Mouse (Mus musculus) forebrain, embryonic 16.5 days (tissue): ENCODE measurements around the gene Slc2a4. TPM values are rescaled to one million over a fixed set of nuclear protein-coding genes. Genes with fewer than 3 reads are reported as not detected.

Experiments used
- ATAC-seq: fragments of 200-750 bp; cut with Nextera tagmentation; 2 replicates; pipeline ENCODE4 v1.8.0; 2017; ENCODE audit warnings: mild to moderate bottlenecking, moderate library complexity
- H3K27ac ChIP-seq: fragments of 300-500 bp; sonication (generic); 2 replicates; pipeline ENCODE4 v1.5.1; 2014; ENCODE audit warnings: low read length, control low read depth
- H3K27me3 ChIP-seq: fragments of 300-500 bp; sonication (generic); replicated peaks from 2 replicates; pipeline ENCODE4 v1.6.1; 2014; ENCODE audit warnings: low read length; ENCODE audit not compliant: control insufficient read depth, insufficient read depth
- H3K36me3 ChIP-seq: fragments of 300-500 bp; sonication (generic); 2 replicates; pipeline ENCODE4 v1.6.1; 2014; ENCODE audit not compliant: control insufficient read depth, insufficient read depth
- H3K4me1 ChIP-seq: fragments of 300-500 bp; sonication (generic); replicated peaks from 2 replicates; pipeline ENCODE4 v1.6.1; 2014; ENCODE audit warnings: low read length; ENCODE audit not compliant: control insufficient read depth, insufficient read depth
- H3K4me2 ChIP-seq: fragments of 300-500 bp; sonication (generic); 2 replicates; pipeline ENCODE4 v1.6.1; 2014; ENCODE audit warnings: mild to moderate bottlenecking, low read length, control low read depth
- H3K4me3 ChIP-seq: fragments of 300-500 bp; sonication (generic); replicated peaks from 2 replicates; pipeline ENCODE4 v1.5.1; 2014; ENCODE audit warnings: mild to moderate bottlenecking, low read length, control low read depth
- H3K9ac ChIP-seq: fragments of 300-500 bp; sonication (generic); replicated peaks from 2 replicates; pipeline ENCODE4 v1.6.1; 2014; ENCODE audit warnings: low read depth, low read length, control low read depth
- H3K9me3 ChIP-seq: fragments of 300-500 bp; sonication (generic); 2 replicates; pipeline ENCODE4 v1.6.1; 2016; ENCODE audit warnings: low read length; ENCODE audit not compliant: control insufficient read depth
- WGBS: fragments of 180-500 bp; shearing (Covaris S2); extraction: QIAGEN DNeasy Blood & Tissue Kit; methylation state at CpG from one replicate; pipeline ENCODE4 v1.1.7; 2014; 5-methylcytosine and 5-hydroxymethylcytosine counted together
- polyA plus RNA-seq: library from polyadenylated mRNA; unstranded; fragments of >200 nt; fragmentation: Nextera tagmentation; extraction: Ambion mirVana; gene quantifications from 2 replicates; pipeline ENCODE4 v1.2.1, GENCODE M21; 2015

Slc2a4 gene
- polyA plus RNA-seq, 1 experiment from 2014 or later = 6.7 TPM

DNA sequence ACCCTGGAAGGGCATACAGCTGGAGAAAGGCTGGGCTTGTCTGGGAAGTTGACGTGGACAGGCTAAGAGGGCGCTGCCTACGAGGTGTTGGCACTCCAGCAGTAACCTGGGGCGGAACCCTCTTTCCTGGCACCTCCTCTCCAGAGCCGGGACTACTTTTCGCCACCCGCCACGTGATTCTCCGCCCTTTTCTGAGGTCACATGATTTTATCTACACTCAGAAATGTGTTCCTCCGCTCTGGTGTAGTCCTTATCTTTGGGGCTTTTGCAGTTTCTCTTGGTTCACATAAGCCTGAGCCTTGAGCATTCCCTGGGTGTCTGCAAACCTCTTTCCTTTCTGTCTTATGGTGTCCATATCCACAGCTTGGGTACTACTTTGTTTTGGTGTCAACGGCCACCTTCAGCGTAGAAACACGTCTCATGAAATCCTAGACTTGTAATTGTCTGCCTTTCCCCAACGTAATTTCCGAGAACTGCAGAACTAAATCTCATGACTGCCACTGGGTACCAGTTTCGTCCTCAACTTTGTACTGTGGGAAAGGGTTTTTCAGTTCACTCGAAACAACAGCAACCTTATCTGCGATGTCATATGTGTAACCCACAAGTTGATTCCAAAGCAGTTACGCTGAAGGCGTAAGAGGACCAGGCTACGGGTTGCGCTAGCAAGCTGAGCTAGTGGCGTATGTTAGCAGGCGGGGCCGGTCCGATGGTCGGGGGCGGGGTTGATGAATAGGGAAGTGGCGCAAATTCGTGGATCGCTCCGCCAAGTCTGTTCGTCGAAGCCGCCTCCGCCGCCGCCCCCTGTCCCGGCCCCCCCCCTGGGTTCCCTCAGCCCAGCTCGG is 43.1 kb upstream of the Slc2a4 start, which contains the start of gene Gabarap:
Gabarap (plus strand) TSS at position 294 of the 842 bp plus-strand sequence.
- ATAC-seq = peak; percentile 70
- H3K4me3 ChIP-seq = peak within 1 kb of the TSS; percentile 62
- peak within 1 kb of the TSS; percentile 95 for H3K27ac ChIP-seq
- H3K4me1 ChIP-seq = peaks cover 18% of the 10 kb centered on the region
- H3K9me3 ChIP-seq = no peaks in the 10 kb centered on the region
- no peaks in the 10 kb centered on the region for H3K27me3 ChIP-seq
- H3K4me2 ChIP-seq = peak within 1 kb of the TSS; percentile 88
- under 1% methylated on average over 38 of the region's 40 CpGs for WGBS
- peaks cover 23% of the 10 kb centered on the region for H3K36me3 ChIP-seq
- peak within 1 kb of the TSS; percentile 73 for H3K9ac ChIP-seq

DNA sequence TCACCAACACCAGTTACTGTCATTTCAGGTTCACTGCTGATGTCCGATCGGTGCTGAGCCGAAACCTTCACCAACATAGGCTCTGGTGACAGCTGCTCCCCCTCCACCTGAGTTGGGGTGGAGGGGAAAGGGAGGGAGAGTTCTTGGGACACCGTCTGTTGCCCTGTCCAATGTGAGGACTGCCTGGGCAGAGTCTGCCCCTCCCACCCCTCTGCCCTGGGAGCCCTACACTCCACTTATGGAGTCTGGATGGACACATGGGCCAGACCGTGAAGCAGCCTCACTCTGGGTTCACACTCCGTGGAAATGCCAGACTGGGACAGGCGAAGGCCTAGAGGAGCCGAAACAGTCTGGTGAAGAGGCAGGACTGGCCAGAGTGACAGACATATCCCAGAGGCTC is 42.0 kb upstream of the Slc2a4 start:
- H3K27me3 ChIP-seq = no peaks in the 10 kb centered on the region
- no peak overlapping the region for H3K4me3 ChIP-seq
- H3K9me3 ChIP-seq = no peaks in the 10 kb centered on the region
- H3K27ac ChIP-seq = no peak overlapping the region
- H3K4me1 ChIP-seq = peaks cover 18% of the 10 kb centered on the region
- no peak overlapping the region for H3K9ac ChIP-seq
- WGBS = 86% methylated on average over 8 of the region's 8 CpGs
- no peak for ATAC-seq
- no peak overlapping the region for H3K4me2 ChIP-seq
- peaks cover 31% of the 10 kb centered on the region for H3K36me3 ChIP-seq

DNA sequence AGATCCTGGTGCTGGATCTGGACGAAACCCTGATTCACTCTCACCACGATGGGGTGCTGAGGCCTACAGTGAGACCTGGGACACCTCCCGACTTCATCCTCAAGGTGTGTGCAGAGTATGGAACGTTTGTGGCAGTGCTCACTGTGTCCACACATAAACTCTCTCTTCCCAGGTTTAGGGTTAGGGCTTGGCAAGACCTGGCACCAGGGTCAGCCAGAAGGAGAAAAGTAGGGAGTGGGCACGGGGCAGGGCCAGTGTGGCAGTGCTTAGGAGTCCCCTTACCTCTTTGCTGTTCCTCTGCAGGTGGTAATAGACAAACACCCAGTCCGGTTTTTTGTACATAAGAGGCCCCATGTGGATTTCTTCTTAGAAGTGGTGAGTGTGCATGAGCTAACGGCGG is 36.4 kb upstream of the Slc2a4 start:
- Histone ChIP-seq H3K27ac (no peak overlapping the region), H3K27me3 (no peaks in the 10 kb centered on the region), H3K9ac (no peak overlapping the region), H3K9me3 (no peaks in the 10 kb centered on the region), H3K4me2 (no peak overlapping the region), H3K36me3 (peaks cover 29% of the 10 kb centered on the region), H3K4me3 (no peak overlapping the region), H3K4me1 (peaks cover 25% of the 10 kb centered on the region)
- no peak for ATAC-seq
- WGBS = 91% methylated on average over 8 of the region's 8 CpGs

DNA sequence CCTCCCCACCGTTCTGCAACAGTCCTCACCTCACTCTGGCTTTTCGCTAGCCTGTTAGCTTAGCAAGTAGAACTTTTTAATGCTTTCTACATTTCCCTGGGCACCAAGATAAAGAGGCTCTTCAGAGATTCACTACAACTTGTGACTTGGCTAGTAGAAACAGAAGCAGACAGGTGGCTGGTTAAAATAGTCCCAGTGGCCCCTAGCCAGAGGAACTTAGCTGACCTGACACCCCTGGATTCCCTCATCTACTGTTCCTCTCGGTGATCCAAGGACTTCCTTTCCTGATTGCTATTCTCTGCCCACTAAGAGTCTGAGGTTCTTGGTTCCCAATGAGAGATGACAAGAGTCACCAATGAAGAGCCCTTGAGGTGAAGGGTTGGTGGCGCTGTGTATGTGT is 35.4 kb upstream of the Slc2a4 start:
- WGBS = 91% methylated on average over 4 of the region's 4 CpGs
- Histone ChIP-seq H3K4me2 (no peak overlapping the region; the same call in 1 of the 2 replicates), H3K27me3 (no peaks in the 10 kb centered on the region), H3K4me1 (peaks cover 30% of the 10 kb centered on the region), H3K36me3 (peaks cover 22% of the 10 kb centered on the region), H3K27ac (no peak overlapping the region), H3K9ac (no peak overlapping the region), H3K4me3 (no peak overlapping the region; the same call in 1 of the 2 replicates), H3K9me3 (no peaks in the 10 kb centered on the region)
- no peak for ATAC-seq

DNA sequence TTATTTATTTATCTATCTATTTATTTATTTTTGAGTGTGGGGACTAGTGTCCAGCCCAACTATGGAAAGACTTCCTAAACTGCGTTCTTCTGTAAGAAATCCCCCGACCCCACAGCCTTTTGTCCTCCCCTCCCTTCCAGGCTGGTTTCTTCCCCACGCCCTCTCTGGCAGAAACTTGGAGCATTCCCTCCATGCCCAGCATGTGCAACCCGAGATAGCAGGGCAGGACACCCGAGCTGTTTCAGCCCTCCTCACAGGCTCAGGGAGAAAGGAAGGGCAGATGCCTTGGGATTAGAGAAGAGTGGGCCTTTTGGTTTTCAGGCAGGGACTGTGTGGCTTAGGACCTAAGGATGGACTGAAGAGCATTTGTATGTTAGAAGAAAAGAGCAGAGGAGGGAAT is 34.9 kb upstream of the Slc2a4 start:
- peaks cover 22% of the 10 kb centered on the region for H3K36me3 ChIP-seq
- H3K4me2 ChIP-seq = peak overlapping the region; percentile 65
- peaks cover 30% of the 10 kb centered on the region for H3K4me1 ChIP-seq
- H3K27me3 ChIP-seq = no peaks in the 10 kb centered on the region
- H3K27ac ChIP-seq = no peak overlapping the region
- ATAC-seq = no peak
- H3K4me3 ChIP-seq = peak overlapping the region; percentile 11
- H3K9ac ChIP-seq = 0 out of 2 replicates have a peak overlapping the region, but pooled peaks have one; percentile 26
- H3K9me3 ChIP-seq = no peaks in the 10 kb centered on the region
- WGBS = 24% methylated on average over 5 of the region's 5 CpGs

DNA sequence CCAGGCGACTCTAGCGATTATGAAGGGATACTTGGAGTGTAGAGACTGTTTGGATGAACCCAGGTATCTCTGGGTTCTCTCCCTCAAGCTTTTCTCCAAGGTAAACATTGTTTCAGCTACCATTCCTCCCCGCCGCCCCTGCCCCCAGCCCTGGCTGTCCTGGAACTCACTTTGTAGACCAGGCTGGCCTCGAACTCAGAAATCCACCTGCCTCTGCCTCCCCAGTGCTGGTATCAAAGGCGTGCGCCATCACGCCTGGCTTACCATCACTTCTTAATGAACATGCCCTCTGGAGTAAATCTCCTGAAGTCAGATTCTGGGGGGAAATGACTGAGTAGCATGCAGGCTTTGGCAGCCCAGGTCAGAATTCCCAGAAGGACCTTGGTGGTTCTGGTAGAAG is 34.2 kb upstream of the Slc2a4 start, which contains the start of gene Elp5:
Elp5 (minus strand) TSS at position 293 of the 400 bp plus-strand sequence.
- Histone ChIP-seq H3K4me1 (peaks cover 30% of the 10 kb centered on the region), H3K27ac (peak within 1 kb of the TSS; percentile 98), H3K36me3 (peaks cover 17% of the 10 kb centered on the region), H3K4me3 (peak within 1 kb of the TSS; percentile 73), H3K4me2 (peak within 1 kb of the TSS; percentile 65), H3K27me3 (no peaks in the 10 kb centered on the region), H3K9ac (peak within 1 kb of the TSS; percentile 80), H3K9me3 (no peaks in the 10 kb centered on the region)
- WGBS = 63% methylated on average over 8 of the region's 8 CpGs
- no peak for ATAC-seq

DNA sequence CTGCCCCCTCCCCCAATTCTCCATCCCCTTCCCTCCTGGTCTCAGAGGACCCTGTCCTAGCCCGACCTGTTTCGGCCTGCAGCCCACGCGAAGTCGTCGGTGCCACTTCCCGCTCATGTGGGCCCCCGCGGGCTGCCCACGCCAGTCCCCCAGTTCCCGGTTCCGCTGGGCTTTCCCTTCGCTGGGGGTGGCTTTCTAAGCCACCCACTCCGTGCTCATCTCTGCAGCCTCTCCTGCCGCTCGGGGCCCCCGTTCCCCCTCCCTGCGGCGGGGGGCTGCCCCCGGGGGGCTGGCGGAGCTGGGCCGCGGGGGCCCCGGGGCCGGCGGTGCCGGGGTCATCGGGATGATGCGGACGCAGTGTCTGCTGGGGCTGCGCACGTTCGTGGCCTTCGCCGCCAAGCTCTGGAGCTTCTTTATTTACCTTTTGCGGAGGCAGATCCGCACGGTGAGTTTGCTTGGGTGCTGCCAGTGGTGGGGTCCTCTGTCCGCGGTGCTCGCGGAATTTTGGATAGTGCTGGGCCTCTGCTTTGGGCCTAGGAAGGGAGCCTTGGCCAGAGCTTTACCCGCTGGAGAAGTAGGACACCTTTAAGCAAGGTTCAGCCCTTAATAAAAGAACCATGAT is 33.3 kb upstream of the Slc2a4 start, which contains the start of gene Ctdnep1:
Ctdnep1 (plus strand) TSS at position 16 of the 622 bp plus-strand sequence.
- no peak; the same call in 1 of the 2 replicates for ATAC-seq
- under 1% methylated on average over 43 of the region's 43 CpGs for WGBS
- Histone ChIP-seq H3K4me3 (peak within 1 kb of the TSS; percentile 73), H3K4me2 (peak within 1 kb of the TSS; percentile 77), H3K27me3 (no peaks in the 10 kb centered on the region), H3K4me1 (peaks cover 30% of the 10 kb centered on the region), H3K36me3 (peaks cover 17% of the 10 kb centered on the region), H3K27ac (peak within 1 kb of the TSS; percentile 98), H3K9me3 (no peaks in the 10 kb centered on the region), H3K9ac (peak within 1 kb of the TSS; percentile 80)

DNA sequence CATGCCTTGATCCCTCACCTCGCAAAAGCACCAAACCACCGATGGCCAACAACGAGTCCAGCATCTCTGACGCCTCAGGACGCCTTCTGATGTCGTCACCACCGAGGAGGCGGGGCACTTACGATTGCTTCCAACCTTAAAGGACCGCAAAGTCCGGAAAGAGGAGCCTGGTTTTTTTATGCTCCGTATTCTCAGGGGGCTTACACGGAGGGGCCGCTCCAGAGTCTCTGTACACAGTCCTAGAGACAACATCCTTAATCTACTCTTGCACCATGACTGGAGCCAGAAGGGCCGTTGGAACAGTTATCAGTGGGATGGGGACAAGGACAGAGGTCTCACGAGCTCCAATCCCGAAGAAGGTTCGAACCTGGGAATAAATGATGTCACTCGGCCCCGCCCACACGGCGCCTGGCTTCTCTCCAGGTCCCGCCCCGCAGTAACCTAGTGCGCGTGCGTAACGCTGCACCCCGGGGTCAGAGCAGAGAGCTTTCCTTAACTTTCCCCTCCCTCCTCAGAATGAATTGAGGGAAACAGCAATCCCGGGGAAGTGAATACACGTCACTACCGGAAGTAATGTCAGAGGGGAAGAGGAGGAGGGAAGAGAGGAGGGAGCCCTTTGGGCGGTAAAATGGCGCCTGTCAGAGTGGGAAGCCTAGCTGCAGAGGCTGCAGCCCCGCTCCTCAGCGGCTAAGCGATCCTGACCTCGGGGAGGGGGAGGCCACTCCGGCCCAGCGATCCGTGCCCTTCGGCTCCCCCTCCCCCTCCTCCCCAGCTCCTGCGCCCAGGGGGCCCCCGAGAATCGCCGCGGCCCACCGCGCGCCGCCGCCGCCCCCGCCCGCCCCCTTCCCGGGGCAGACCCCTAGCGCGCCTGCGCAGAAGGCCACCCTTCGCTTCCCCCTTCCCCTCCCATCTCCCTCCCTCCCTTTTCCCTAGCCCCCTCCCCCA is 32.5 kb upstream of the Slc2a4 start:
- H3K9me3 ChIP-seq = no peaks in the 10 kb centered on the region
- H3K27me3 ChIP-seq = no peaks in the 10 kb centered on the region
- peak; percentile 93 for ATAC-seq
- WGBS = under 1% methylated on average over 39 of the region's 60 CpGs
- peak overlapping the region; percentile 98 for H3K27ac ChIP-seq
- peak overlapping the region; percentile 80 for H3K9ac ChIP-seq
- peaks cover 14% of the 10 kb centered on the region for H3K36me3 ChIP-seq
- H3K4me1 ChIP-seq = peaks cover 30% of the 10 kb centered on the region
- H3K4me2 ChIP-seq = peak overlapping the region; percentile 77
- H3K4me3 ChIP-seq = peak overlapping the region; percentile 73
